ENCODE assay signal across 17 mouse cellular contexts in the genomic region with DNA sequence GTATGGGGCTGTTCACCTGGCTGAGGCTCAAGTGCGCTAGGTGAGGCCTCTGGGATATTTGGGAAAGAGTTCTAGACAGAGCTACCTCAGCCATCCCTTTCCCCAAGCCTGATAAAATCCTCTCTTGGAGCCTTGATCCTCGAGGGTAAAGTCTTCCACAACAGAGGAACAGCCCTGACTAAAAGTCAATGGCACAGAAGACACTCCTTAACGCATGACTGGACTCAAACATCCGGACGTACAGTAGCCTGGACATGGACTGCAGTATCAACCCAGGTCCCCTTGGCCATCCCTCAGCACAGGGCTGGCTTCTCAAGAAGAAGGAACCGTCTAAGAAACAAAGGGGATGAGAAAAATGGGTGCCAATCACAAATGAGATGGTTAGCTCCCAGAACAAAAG. TPM values are rescaled to one million over a fixed set of nuclear protein-coding genes. Genes with fewer than 3 reads are reported as not detected.
DNase-seq lines count a peak whose midpoint lies in the region; ATAC-seq and TF ChIP-seq lines count a peak whose summit lies in the region.
"Had no signal": no experiment of that assay in that cellular context is flagged by ENCODE, and none has a peak within 500 bp of the region (broad histone marks: within the 10 kb centered on the region; RNA-seq: fewer than 3 reads in every experiment).

No protein-coding gene starts in this region.

- WGBS in hindbrain, embryonic 15.5 days = 62% methylated on average over 6 of the region's 6 CpGs
- 63% methylated on average over 6 of the region's 6 CpGs for WGBS in hindbrain, embryonic 14.5 days
- WGBS in kidney, embryonic 15.5 days = 70% methylated on average over 6 of the region's 6 CpGs
- 61% methylated on average over 6 of the region's 6 CpGs for WGBS in intestine, postnatal 0 days
- 83% methylated on average over 6 of the region's 6 CpGs for WGBS in heart, embryonic 12.5 days

- H3K36me3 ChIP-seq in hindbrain, embryonic 15.5 days = no peaks in the 10 kb centered on the region
- H3K36me3 ChIP-seq in hindbrain, embryonic 14.5 days (replicated peaks; ENCODE audit: control insufficient read depth, insufficient read depth) = no peaks in the 10 kb centered on the region
- no peaks in the 10 kb centered on the region for H3K36me3 ChIP-seq in kidney, embryonic 15.5 days
- peaks cover 7% of the 10 kb centered on the region for H3K36me3 ChIP-seq in intestine, postnatal 0 days (ENCODE audit: control insufficient read depth, insufficient read depth)
- no peaks in the 10 kb centered on the region for H3K36me3 ChIP-seq in heart, embryonic 12.5 days
- H3K36me3 ChIP-seq: heart, embryonic 13.5 days; limb, embryonic 15.5 days; midbrain, embryonic 15.5 days had no signal

- H3K27ac ChIP-seq in hindbrain, embryonic 15.5 days (replicated peaks) = 0 out of 2 replicates have a peak overlapping the region, but pooled peaks have one; percentile 10
- no peak overlapping the region for H3K27ac ChIP-seq in hindbrain, embryonic 14.5 days
- no peak overlapping the region for H3K27ac ChIP-seq in kidney, embryonic 15.5 days
- H3K27ac ChIP-seq in brown adipose tissue, adult 24 weeks (replicated peaks; ENCODE audit: low read depth, low read length) = 0 out of 2 replicates have a peak overlapping the region, but pooled peaks have one; percentile 14
- H3K27ac ChIP-seq in intestine, postnatal 0 days (ENCODE audit: low read depth, low read length) = peak overlapping the region; percentile 96; the same call in 1 of the 2 replicates
- H3K27ac ChIP-seq in heart, embryonic 12.5 days (ENCODE audit: poor library complexity, severe bottlenecking) = no peak overlapping the region
- H3K27ac ChIP-seq: heart, embryonic 13.5 days; limb, embryonic 15.5 days; midbrain, embryonic 15.5 days; stomach, embryonic 15.5 days had no signal

- no peak for ATAC-seq in hindbrain, embryonic 15.5 days (ENCODE audit: low FRiP score, low read depth)
- ATAC-seq in hindbrain, embryonic 14.5 days (ENCODE audit: low FRiP score) = no peak
- ATAC-seq in kidney, embryonic 15.5 days (replicated peaks; ENCODE audit: low FRiP score) = no peak
- no peak for ATAC-seq in intestine, postnatal 0 days
- ATAC-seq in heart, embryonic 12.5 days (ENCODE audit: insufficient number of reproducible peaks, low FRiP score) = no peak
- ATAC-seq: liver, postnatal 0 days had no signal

- no peak overlapping the region for H3K4me2 ChIP-seq in hindbrain, embryonic 15.5 days
- H3K4me2 ChIP-seq in hindbrain, embryonic 14.5 days (replicated peaks) = no peak overlapping the region
- no peak overlapping the region for H3K4me2 ChIP-seq in kidney, embryonic 15.5 days
- H3K4me2 ChIP-seq in intestine, postnatal 0 days (replicated peaks; ENCODE audit: low read depth) = no peak overlapping the region
- no peak overlapping the region for H3K4me2 ChIP-seq in heart, embryonic 12.5 days
- H3K4me2 ChIP-seq: heart, embryonic 13.5 days; limb, embryonic 15.5 days; midbrain, embryonic 15.5 days; stomach, embryonic 15.5 days had no signal

- H3K27me3 ChIP-seq in hindbrain, embryonic 15.5 days = no peaks in the 10 kb centered on the region
- no peaks in the 10 kb centered on the region for H3K27me3 ChIP-seq in hindbrain, embryonic 14.5 days (ENCODE audit: control insufficient read depth, insufficient read depth, low read length)
- H3K27me3 ChIP-seq in kidney, embryonic 15.5 days = no peaks in the 10 kb centered on the region
- no peaks in the 10 kb centered on the region for H3K27me3 ChIP-seq in intestine, postnatal 0 days (replicated peaks; ENCODE audit: control insufficient read depth, insufficient read depth, low read length)
- no peaks in the 10 kb centered on the region for H3K27me3 ChIP-seq in heart, embryonic 12.5 days (replicated peaks)
- H3K27me3 ChIP-seq: heart, embryonic 13.5 days; limb, embryonic 15.5 days; midbrain, embryonic 15.5 days; stomach, embryonic 15.5 days had no signal

- no peaks in the 10 kb centered on the region for H3K9me3 ChIP-seq in hindbrain, embryonic 15.5 days
- H3K9me3 ChIP-seq in hindbrain, embryonic 14.5 days (ENCODE audit: control insufficient read depth, low read length) = no peaks in the 10 kb centered on the region
- no peaks in the 10 kb centered on the region for H3K9me3 ChIP-seq in kidney, embryonic 15.5 days (replicated peaks)
- H3K9me3 ChIP-seq in intestine, postnatal 0 days (ENCODE audit: control insufficient read depth) = no peaks in the 10 kb centered on the region
- no peaks in the 10 kb centered on the region for H3K9me3 ChIP-seq in heart, embryonic 12.5 days (replicated peaks)
- H3K9me3 ChIP-seq: limb, embryonic 15.5 days; midbrain, embryonic 15.5 days; stomach, embryonic 15.5 days had no signal

- peaks cover 53% of the 10 kb centered on the region for H3K4me1 ChIP-seq in hindbrain, embryonic 15.5 days (replicated peaks)
- peaks cover 36% of the 10 kb centered on the region for H3K4me1 ChIP-seq in hindbrain, embryonic 14.5 days (replicated peaks; ENCODE audit: control insufficient read depth, insufficient read depth, low read length)
- peaks cover 71% of the 10 kb centered on the region for H3K4me1 ChIP-seq in kidney, embryonic 15.5 days
- H3K4me1 ChIP-seq in brown adipose tissue, adult 24 weeks (ENCODE audit: control insufficient read depth, insufficient read depth, insufficient read length, low read length) = peaks cover 54% of the 10 kb centered on the region
- H3K4me1 ChIP-seq in intestine, postnatal 0 days (replicated peaks; ENCODE audit: control insufficient read depth, insufficient read depth, low read length) = peaks cover 45% of the 10 kb centered on the region
- H3K4me1 ChIP-seq in heart, embryonic 12.5 days (replicated peaks) = peaks cover 43% of the 10 kb centered on the region

- H3K9ac ChIP-seq in hindbrain, embryonic 15.5 days = no peak overlapping the region
- H3K9ac ChIP-seq in hindbrain, embryonic 14.5 days = no peak overlapping the region
- no peak overlapping the region for H3K9ac ChIP-seq in kidney, embryonic 15.5 days
- H3K9ac ChIP-seq in intestine, postnatal 0 days (ENCODE audit: low read depth, low read length) = no peak overlapping the region
- no peak overlapping the region for H3K9ac ChIP-seq in heart, embryonic 12.5 days
- H3K9ac ChIP-seq: heart, embryonic 13.5 days; limb, embryonic 15.5 days; liver, postnatal 0 days; midbrain, embryonic 15.5 days; stomach, embryonic 15.5 days had no signal

- no peak for TF ChIP-seq CTCF in intestine, postnatal 0 days (IDR thresholded peaks at IDR 0.05; ENCODE audit: low read depth)

- no peak overlapping the region for H3K4me3 ChIP-seq in hindbrain, embryonic 15.5 days
- no peak overlapping the region for H3K4me3 ChIP-seq in hindbrain, embryonic 14.5 days (replicated peaks; ENCODE audit: low read length)
- no peak overlapping the region for H3K4me3 ChIP-seq in kidney, embryonic 15.5 days (replicated peaks)
- H3K4me3 ChIP-seq in brown adipose tissue, adult 24 weeks (ENCODE audit: insufficient read depth, low read depth, low read length) = no peak overlapping the region
- H3K4me3 ChIP-seq in intestine, postnatal 0 days (ENCODE audit: low read depth, low read length) = no peak overlapping the region
- no peak overlapping the region for H3K4me3 ChIP-seq in heart, embryonic 12.5 days
- H3K4me3 ChIP-seq: heart, embryonic 13.5 days; limb, embryonic 15.5 days; midbrain, embryonic 15.5 days; myocyte; stomach, embryonic 15.5 days had no signal

- no peak for DNase-seq in hindbrain, embryonic 14.5 days (ENCODE audit: low spot score)
- peak; percentile 53 for DNase-seq in kidney, postnatal 14 days
- DNase-seq: cerebellum, adult 8-10 months; liver, postnatal 0 days; lung, postnatal 10 days; right cerebral cortex, postnatal 25 days; thymus, adult 2 months had no signal

RNA-seq across cellular contexts. Expression of a gene that starts 21.3 kb away (rescaled TPM):
- polyA plus RNA-seq in hindbrain, embryonic 15.5 days (2015; fragmentation: Nextera tagmentation; extraction: Ambion mirVana) = 35.1 and 38.7 TPM in 2 replicates
- polyA plus RNA-seq in hindbrain, embryonic 14.5 days (2014; fragmentation: Nextera tagmentation; extraction: Ambion mirVana) = 31.6 and 35.0 TPM in 2 replicates
- polyA plus RNA-seq in kidney, embryonic 15.5 days (2015; fragmentation: Nextera tagmentation; extraction: Ambion mirVana) = 18.9 and 20.8 TPM in 2 replicates
- 65.8 and 126 TPM in 2 replicates for polyA plus RNA-seq in brown adipose tissue, adult 24 weeks (2012; ENCODE audit: insufficient read depth, insufficient read length, missing spikeins)
- polyA plus RNA-seq in intestine, postnatal 0 days (2015; fragmentation: Nextera tagmentation; extraction: Ambion mirVana) = 56.3 and 57.4 TPM in 2 replicates
- 5.5 and 6.9 TPM in 2 replicates for polyA plus RNA-seq in heart, embryonic 12.5 days (2016; fragmentation: Nextera tagmentation; extraction: Ambion mirVana)

Comparison
In these comparisons a context has a peak if more than half of its experiments do, and no peak if none do; other contexts are left out.
1. H3K27ac ChIP-seq: peak in hindbrain, embryonic 15.5 days (single experiment), brown adipose tissue, adult 24 weeks (single experiment) and intestine, postnatal 0 days (single experiment); none in hindbrain, embryonic 14.5 days (single experiment), kidney, embryonic 15.5 days (single experiment) and heart, embryonic 12.5 days (single experiment).